Mouse (Mus musculus) spleen, adult 2 months (tissue): ENCODE results near the gene Defb21. TPM values are rescaled to one million over a fixed set of nuclear protein-coding genes. Genes with fewer than 3 reads are reported as not detected.

Experiments
- DNase-seq, 2 experiments: peaks; one replicate each; pipeline versions ENCODE4 v3.0.0 to v3.0.0-alpha.2; 2012 to 2021; ENCODE audit warnings: low spot score in 2 of 2, low read depth in 1 of 2
- H3K27ac ChIP-seq: fragments of 200-500 bp; 2 replicates; pipeline ENCODE4 v1.5.1; 2012; ENCODE audit warnings: low read length, inconsistent platforms; ENCODE audit not compliant: insufficient read depth
- H3K27me3 ChIP-seq: fragments of 200-500 bp; 2 replicates; pipeline ENCODE4 v1.6.1; 2012; ENCODE audit warnings: mild to moderate bottlenecking, moderate library complexity, low read length, inconsistent platforms; ENCODE audit not compliant: control insufficient read depth, insufficient read depth
- H3K36me3 ChIP-seq: fragments of 200-500 bp; 2 replicates; pipeline ENCODE4 v1.6.1; 2012; ENCODE audit warnings: mild to moderate bottlenecking, low read length, inconsistent platforms; ENCODE audit not compliant: control insufficient read depth, insufficient read depth
- H3K4me1 ChIP-seq: fragments of 200-500 bp; 2 replicates; pipeline ENCODE4 v1.6.1; 2011; ENCODE audit warnings: inconsistent platforms; ENCODE audit not compliant: control insufficient read depth, insufficient read depth, insufficient read length
- H3K4me3 ChIP-seq: fragments of 200-500 bp; 2 replicates; pipeline ENCODE4 v1.5.1; 2011; ENCODE audit warnings: mild to moderate bottlenecking, inconsistent platforms; ENCODE audit not compliant: insufficient read depth, insufficient read length; ENCODE audit errors: extremely low read depth
- CTCF ChIP-seq: fragments of 200-500 bp; IDR thresholded peaks from 2 replicates; pipeline ENCODE4 v1.5.1; 2011; ENCODE audit warnings: mild to moderate bottlenecking, inconsistent platforms; ENCODE audit not compliant: insufficient read depth, insufficient read length, insufficient replicate concordance; ENCODE audit errors: extremely low read depth
- POLR2A ChIP-seq: fragments of 200-500 bp; IDR thresholded peaks from 2 replicates; pipeline ENCODE4 v1.6.1; 2011; ENCODE audit warnings: low read depth, low read length, inconsistent platforms
- WGBS: fragments of 180-500 bp; shearing (Covaris S2); methylation state at CpG from one replicate; pipeline ENCODE4 v1.1.7; 2018; 5-methylcytosine and 5-hydroxymethylcytosine counted together
- polyA plus RNA-seq: library from polyadenylated mRNA; depleted of rRNA; stranded (reverse); fragments of >200 nt; gene quantifications from 2 replicates; pipeline ENCODE4 v1.2.3, GENCODE M21; 2012

Gene Defb21
- polyA plus RNA-seq, 1 experiment: not detected

DNA sequence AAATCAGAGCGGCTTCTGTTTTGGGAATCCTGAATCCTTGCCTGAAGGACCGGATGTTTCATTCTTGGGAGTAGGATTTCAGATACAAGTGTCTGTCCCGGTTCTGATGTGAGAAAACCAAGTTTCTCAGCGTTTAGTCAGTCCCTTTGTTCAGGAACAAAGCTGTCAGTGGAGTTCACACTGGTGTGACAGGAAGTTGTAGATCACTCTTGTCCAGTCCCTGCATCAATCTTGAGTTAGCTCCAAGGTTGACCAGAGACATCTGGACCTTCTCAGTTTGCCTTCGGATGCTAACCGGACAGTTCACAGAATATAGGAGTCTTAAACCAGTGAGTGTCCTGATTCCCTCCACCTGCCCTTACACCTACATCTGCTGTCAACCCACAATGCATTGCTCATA lies 35.2 kb downstream of the Defb21 start:
- Histone ChIP-seq H3K4me1 (no peaks in the 10 kb centered on the region), H3K27me3 (no peaks in the 10 kb centered on the region), H3K27ac (no peak overlapping the region), H3K4me3 (no peak overlapping the region), H3K36me3 (no peaks in the 10 kb centered on the region)
- no peak for DNase-seq
- 57% methylated on average over 6 of the region's 6 CpGs for WGBS
- TF ChIP-seq CTCF (no peak), POLR2A (no peak)

DNA sequence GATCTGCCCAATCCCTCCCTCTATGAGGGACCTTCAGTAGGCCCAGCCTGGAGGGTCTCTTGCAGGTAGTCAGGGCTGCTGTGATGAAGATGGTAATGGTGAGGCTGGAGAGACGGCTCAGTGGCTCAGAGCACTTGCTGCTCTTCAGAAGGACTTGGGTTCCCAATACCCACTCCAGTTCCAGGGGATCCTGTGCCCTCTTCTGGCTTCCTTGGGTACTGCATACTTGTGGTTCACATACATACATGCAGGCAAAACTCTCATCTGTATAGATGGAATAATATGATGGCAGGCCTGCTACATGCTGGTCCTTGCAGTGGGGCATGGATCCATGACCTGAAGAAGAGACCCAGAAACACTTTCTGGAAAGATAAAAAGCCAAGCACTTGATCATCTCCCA lies 36.2 kb downstream of the Defb21 start:
- DNase-seq: no peak
- Histone ChIP-seq H3K27me3 (no peaks in the 10 kb centered on the region), H3K4me1 (no peaks in the 10 kb centered on the region), H3K27ac (no peak overlapping the region), H3K36me3 (no peaks in the 10 kb centered on the region), H3K4me3 (no peak overlapping the region)
- TF ChIP-seq CTCF (no peak), POLR2A (no peak)
- WGBS: 84% methylated on average over 1 of the region's 1 CpGs

DNA sequence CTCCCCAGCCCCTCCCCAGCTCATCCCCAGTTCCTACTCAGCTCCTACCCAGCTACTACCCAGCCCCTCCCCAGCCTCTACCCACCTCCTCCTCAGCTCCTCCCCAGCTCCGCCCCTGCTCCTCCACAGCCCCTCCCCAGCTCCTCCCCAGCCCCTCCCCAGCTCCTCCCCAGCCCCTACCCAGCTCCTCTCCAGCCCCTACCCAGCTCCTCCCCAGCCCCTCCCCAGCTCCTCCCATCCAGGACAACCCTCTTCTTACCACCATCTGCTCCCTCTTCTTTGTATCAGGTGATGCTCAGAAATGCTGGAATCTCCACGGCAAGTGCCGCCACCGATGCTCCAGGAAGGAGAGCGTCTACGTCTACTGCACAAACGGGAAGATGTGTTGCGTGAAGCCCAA lies 39.6 kb downstream of the Defb21 start:
- TF ChIP-seq POLR2A (no peak), CTCF (no peak)
- no peaks in the 10 kb centered on the region for H3K4me1 ChIP-seq
- H3K27ac ChIP-seq: no peak overlapping the region
- 77% methylated on average over 8 of the region's 8 CpGs for WGBS
- no peaks in the 10 kb centered on the region for H3K27me3 ChIP-seq
- no peaks in the 10 kb centered on the region for H3K36me3 ChIP-seq
- H3K4me3 ChIP-seq: no peak overlapping the region
- no peak for DNase-seq

DNA sequence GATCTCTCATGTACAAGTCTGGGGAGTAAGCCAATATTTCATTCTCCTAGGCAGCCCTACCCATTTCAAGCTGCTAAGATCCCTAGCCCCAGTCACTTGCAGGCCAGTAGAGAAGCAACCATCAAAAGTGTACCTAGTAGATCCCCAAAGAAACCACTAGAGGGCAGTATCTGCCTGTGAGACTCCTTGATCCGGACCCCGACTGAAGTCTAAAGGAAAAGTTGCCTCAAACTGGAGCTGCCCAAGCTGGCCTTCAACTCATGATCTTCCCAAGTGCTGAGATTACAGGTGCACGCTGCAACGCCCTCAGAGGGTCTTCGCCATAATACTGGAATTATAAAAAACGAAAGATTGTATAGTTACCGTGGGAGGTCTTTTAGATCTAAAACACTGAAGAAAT lies 43.0 kb downstream of the Defb21 start:
- H3K4me3 ChIP-seq: no peak overlapping the region
- peak; percentile 47; the same call in 1 of the 2 replicates for TF ChIP-seq CTCF
- TF ChIP-seq POLR2A: no peak
- no peaks in the 10 kb centered on the region for H3K27me3 ChIP-seq

DNA sequence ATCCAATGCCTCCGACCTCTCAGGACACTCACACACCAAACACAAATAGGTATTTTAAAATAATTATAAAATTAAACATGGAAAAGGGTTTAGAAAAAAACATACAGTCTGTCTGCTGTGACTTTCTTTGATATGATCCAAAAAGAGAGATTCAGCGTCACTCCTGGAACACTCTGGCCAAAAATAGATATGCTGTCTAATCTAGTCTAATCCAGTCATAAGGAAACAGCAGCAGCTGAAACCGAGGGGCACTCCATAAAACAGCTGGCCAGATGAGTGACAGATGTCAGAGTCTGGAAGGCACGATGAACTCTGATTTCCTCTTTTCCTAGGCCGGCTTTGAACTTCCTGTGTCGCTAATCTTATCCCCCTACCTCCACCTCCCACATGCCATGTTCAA lies 43.9 kb downstream of the Defb21 start:
- TF ChIP-seq CTCF (no peak), POLR2A (no peak)
- Histone ChIP-seq H3K4me1 (no peaks in the 10 kb centered on the region; the same call in 1 of the 2 replicates), H3K27ac (no peak overlapping the region), H3K4me3 (no peak overlapping the region), H3K27me3 (no peaks in the 10 kb centered on the region), H3K36me3 (no peaks in the 10 kb centered on the region)
- no peak for DNase-seq
- WGBS: 41% methylated on average over 6 of the region's 6 CpGs

More for the DNA sequence above, 43.0 kb downstream of the Defb21 start:
- no peaks in the 10 kb centered on the region; the same call in 1 of the 2 replicates for H3K4me1 ChIP-seq
- peak in 1 of 2 experiments; percentile 15 for DNase-seq
- H3K27ac ChIP-seq: no peak overlapping the region
- H3K36me3 ChIP-seq: no peaks in the 10 kb centered on the region
- 23% methylated on average over 7 of the region's 7 CpGs for WGBS

GRCm38 (mm10) chr2:152617374-152617773 lies 44.8 kb downstream of the Defb21 start:
- H3K36me3 ChIP-seq: no peaks in the 10 kb centered on the region
- H3K27ac ChIP-seq: no peak overlapping the region
- H3K4me1 ChIP-seq: no peaks in the 10 kb centered on the region; the same call in 1 of the 2 replicates
- H3K27me3 ChIP-seq: no peaks in the 10 kb centered on the region
- no peak for DNase-seq
- WGBS: 72% methylated on average over 5 of the region's 5 CpGs
- TF ChIP-seq POLR2A (no peak), CTCF (peak; percentile 4; the same call in 1 of the 2 replicates)
- no peak overlapping the region for H3K4me3 ChIP-seq

GRCm38 (mm10) chr2:152620367-152621134 lies 48.0 kb downstream of the Defb21 start:
- 17% methylated on average over 9 of the region's 9 CpGs for WGBS
- no peaks in the 10 kb centered on the region for H3K27me3 ChIP-seq
- no peaks in the 10 kb centered on the region; the same call in 1 of the 2 replicates for H3K4me1 ChIP-seq
- H3K36me3 ChIP-seq: no peaks in the 10 kb centered on the region
- TF ChIP-seq POLR2A: no peak
- DNase-seq: no peak
- H3K27ac ChIP-seq: peak overlapping the region; percentile 45
- no peak overlapping the region for H3K4me3 ChIP-seq
